Mouse (Mus musculus) thymus, adult 18-20 months (tissue): Measurements from ENCODE around the gene Dock2.

Source experiments
- DNase-seq, 2 experiments: peaks; one replicate each; pipeline ENCODE4 v3.0.0; 2022; ENCODE audit warnings: mixed read lengths in 2 of 2

The Dock2 gene

GRCm38 (mm10) chr11:34769396-34769795 is 14.3 kb downstream of the Dock2 start:
- peak in 1 of 2 experiments; percentile 37 for DNase-seq

GRCm38 (mm10) chr11:34763739-34764361 is 19.8 kb downstream of the Dock2 start:
- DNase-seq = no peak

DNA sequence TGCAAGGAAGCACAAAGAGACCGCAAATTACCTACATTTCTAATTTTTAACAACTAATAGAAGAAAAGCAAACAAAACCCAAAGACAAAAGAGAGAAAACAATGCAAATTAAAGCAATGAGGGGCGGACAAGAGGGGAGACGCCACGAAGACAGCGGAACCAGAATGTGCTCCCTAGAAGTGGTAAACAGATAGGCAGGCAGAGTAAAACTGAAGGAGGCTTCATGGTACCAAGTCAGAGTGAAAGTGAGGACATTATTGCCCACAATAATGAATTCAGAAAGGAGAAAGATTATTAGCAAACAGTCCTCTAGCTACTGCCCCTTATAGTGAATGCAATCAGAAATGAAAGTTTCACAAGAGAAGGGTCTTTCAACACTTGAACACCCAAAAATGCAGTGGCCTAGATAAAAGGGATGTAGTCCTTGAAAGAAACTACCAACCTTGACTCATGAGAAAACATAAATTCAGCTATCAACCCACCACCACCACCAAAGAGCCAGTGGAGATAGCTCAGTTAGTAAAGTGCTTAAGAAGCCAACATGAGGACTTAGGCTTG is 21.0 kb downstream of the Dock2 start:
- DNase-seq = no peak

- DNase-seq = no peak
Observed at GRCm38 (mm10) chr11:34762125-34762524, 21.6 kb downstream of the Dock2 start.

- no peak for DNase-seq
Observed at GRCm38 (mm10) chr11:34759582-34759981, 24.1 kb downstream of the Dock2 start.

- no peak for DNase-seq
Observed at GRCm38 (mm10) chr11:34741081-34741480, 42.6 kb downstream of the Dock2 start.

DNA sequence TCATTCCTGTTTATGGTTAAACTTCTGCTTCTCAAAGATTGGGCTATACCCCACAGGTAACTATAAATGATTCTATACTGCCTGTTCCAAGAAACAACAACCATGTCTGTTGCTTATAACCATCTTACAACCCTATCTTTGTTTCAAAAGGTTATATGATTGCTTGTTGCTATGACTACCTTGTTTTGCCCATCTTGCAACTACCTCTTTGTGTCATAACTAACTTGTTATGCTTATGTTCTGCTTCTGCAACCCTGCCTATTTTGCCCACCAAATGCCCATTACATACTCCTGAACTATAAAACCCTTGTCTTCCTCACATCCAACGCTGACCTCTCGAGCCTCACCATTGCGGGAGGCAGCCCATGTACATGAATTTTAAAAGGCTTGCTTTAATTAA is 43.9 kb downstream of the Dock2 start:
- no peak for DNase-seq

DNA sequence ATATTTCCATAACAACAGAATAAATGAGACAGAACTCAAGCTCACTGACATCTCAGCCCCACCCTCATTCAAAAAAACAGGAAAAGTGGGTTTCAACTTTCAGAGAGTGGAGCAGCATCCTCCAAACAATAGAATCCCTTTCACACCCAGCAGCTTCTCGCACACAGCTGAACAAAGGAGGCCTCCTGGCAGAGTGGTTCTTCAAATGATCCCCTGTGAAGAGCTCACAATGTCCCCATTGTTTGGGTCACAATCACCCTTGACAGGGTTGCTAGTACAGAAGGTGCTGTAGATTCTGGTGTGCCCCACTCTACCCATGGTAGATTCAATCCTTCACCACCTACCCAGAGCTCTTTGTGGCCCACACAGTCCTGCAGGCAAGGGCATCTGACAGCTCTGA is 44.7 kb downstream of the Dock2 start:
- DNase-seq = no peak

- no peak for DNase-seq
Observed at GRCm38 (mm10) chr11:34737193-34737592, 46.5 kb downstream of the Dock2 start.

DNA sequence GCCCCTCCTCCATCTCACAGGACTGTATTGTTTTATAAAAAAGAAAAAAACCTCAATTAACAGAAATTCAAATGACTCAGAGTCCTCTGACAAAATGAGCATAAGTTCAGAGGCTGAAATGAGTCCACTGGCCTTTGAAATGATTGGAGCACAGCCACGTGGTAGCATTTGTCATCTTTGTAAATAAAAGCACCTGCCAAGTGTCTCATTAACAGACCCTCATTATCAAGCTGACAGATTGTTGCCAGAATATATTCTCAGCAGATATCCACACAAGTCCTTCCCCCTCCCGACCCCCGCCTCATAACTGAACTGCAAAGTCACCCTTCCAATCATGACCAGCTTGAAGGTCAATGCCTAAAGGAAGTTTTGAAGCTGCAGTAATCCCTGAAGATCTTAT is 49.7 kb downstream of the Dock2 start:
- no peak for DNase-seq

- DNase-seq = no peak
Observed at GRCm38 (mm10) chr11:34727467-34727866, 56.2 kb downstream of the Dock2 start.

DNA sequence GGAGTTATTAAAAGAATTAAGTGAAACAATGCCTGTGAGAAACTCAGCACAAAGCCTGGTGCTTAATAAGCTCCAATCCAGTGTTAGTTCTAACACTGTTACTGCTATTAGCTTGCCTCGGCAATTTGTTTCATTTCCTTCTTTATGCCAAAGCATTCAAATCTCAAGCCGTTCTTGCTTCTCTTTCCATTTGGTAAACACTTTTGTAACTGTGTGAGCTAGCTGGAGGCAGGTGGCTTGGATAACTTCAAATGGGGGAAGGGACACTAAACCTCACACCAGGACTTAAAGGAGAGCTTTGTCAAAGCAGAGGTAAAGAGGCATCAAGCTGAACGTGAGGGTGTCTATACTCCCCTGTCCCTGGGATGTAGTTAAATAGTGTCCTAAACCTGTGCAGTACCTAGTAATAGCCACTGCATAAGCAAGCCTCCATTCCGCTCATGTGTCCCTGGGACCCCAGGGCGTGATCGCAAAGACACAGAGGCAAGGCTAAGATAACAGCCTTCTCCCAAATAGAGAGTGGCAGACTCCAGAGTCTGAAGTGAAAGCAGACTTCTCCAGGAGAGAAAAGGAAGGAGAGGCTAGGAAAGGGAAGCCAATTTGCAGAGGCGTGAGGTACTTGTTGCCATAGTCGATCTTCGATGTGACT is 56.9 kb downstream of the Dock2 start:
- DNase-seq = no peak

DNA sequence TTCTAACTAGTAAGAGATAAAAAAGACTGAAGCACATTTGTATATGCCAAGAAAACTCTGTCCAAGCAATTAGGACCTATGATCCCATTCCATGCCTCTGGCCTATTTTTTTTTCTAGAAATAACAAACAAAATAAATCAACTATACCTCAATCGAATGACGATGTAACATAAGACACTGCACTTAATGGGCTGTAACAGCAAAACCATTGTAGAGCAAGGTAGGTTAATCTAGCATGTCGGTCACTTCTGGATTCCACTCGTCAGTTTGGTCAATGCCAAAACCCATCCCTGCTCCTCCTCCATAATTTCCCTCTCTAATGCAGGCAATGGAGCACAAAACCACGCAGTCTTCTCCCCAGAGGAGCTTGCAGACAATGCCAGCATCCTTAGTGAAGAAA is 70.3 kb downstream of the Dock2 start:
- DNase-seq = no peak

- DNase-seq = no peak
Observed at GRCm38 (mm10) chr11:34708278-34708677, 75.4 kb downstream of the Dock2 start.

DNA sequence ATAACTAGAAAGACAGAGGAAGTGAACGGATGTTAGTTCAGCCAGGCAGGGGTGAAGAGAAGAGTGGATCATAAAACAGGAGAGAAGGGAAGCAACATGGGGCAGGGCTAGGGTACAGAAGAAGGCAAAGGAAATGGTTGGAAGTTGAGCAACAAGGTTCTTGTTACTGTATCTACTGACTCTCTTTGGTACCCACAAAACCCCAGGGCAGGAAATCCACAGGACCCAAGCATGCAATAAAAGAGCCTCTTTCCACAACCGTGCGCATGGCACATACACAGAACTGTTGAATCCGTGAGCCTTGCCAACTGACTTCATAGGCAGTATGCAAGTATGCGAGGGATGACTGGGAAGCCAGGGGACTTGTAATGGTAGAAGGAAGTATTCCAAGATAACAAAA is 76.3 kb downstream of the Dock2 start:
- no peak for DNase-seq

DNA sequence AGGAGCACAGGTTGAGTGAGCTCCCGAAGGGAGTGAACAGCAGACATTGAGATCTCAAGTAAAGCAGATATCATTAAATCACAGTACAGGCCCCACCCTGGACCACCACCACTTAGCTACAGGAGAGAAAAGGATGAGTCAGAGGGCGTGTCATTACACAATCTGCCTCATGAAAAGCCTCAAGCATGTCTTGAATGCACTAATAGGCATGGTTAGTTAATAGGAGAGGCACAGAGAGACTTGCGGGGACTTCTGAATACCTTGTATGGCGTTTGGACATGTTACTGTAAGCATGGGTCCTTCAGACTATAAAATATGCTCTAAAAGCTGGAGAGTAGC is 78.6 kb downstream of the Dock2 start:
- no peak for DNase-seq

DNA sequence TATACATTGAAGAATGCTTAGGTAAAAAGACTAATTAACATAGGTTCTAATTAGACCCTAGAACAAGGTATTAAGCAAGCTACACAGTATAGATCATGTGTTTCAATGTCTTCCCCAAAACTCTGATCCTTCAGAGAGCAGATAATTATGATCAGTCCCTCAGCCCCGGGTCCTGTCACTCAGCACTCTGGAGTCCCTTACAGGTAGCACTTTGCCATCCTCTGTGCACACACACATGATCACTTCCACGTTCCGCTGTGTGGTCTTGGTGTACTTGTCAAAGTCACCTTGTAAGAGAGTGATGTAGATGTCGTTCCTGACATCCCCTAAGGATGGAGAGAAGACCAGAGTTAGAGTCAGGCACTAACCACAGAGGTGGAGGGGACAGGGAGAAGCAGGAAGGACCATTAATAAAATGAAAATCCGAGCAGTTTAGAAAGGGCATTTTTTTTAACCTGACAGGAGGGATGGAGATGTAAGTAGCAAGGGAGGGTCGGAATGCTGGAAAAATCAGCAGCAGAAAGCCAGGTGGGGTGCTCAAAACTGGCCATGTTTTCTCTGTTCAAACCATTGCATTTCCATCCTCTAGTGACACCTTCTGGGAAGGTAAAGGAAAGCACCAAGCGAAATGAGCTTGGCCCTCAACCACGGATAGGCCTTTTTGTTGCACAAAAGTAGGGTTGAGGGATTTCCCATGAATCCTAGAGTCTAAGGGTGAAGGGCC is 79.1 kb downstream of the Dock2 start:
- DNase-seq = no peak

DNA sequence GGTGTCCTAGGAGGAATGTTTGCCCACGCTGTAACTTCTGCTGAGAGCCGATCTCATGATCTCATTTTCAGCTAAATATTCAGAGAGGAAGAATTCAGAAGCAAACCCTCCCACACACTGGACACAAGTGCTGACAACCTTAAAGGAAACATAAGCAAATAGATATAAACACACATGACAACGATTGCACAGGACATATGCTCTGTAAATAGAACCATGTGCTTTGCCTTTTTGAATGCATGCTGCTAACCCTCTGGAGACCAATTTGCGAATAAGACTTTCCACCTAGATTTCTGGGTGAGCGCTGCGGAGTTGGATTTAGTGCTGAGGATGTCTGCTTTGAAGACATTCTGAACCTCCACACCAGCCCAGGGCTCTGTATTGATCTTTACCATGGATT is 79.8 kb downstream of the Dock2 start:
- DNase-seq = no peak

GRCm38 (mm10) chr11:34681790-34682189 is 101.9 kb downstream of the Dock2 start:
- DNase-seq = no peak

- DNase-seq = no peak
Observed at GRCm38 (mm10) chr11:34544631-34545030, 239.1 kb downstream of the Dock2 start.

- DNase-seq = no peak
Observed at GRCm38 (mm10) chr11:34532131-34532530, 251.6 kb downstream of the Dock2 start.

- DNase-seq = no peak
Observed at GRCm38 (mm10) chr11:34530971-34531370, 252.7 kb downstream of the Dock2 start.

GRCm38 (mm10) chr11:34528006-34528405 is 255.7 kb downstream of the Dock2 start:
- no peak for DNase-seq

DNA sequence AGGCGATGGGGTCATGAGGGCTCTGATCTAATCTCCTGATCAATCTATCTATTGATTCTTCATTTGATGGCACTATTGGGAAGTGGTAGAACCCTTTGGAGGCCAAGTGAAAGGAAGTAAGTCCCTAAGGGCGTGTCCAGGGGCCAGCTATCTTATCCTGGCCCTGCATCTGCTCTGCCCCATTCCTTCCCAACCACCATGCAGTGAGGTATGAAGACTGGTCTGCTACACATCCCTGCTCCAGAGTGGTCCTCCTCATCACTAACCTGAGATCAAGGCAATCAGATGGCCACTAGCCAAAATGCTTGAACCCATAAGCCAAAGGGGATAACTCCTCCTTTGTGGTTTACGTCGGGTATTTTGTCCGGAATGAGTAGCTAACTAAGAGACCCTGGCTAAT is 256.5 kb downstream of the Dock2 start:
- no peak for DNase-seq
